In the genomic region with DNA sequence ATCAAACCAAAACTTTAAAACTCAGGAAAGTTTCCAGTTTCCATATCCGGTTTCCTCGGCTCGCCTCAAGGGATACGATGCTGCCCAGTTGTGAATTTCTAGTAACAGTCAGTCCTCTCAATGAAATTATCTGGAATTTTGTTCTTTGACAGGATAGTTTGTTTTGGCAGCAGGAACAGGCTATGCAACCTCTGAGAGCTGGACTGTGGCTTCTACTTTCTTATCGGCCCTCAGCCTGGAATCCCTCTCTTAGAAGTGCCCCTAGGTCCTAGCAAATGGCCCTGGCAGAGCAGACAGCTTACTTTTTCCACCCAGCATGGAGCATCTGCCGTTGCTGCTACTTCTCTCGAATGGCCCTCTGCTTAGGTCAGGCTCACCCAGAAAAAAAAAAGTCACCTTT, we compare ENCODE assay signal across 20 mouse cellular contexts.
DNase-seq lines count a peak whose midpoint lies in the region; ATAC-seq and TF ChIP-seq lines count a peak whose summit lies in the region.
"Had no signal": no experiment of that assay in that cellular context is flagged by ENCODE, and none has a peak within 500 bp of the region (broad histone marks: within the 10 kb centered on the region; RNA-seq: fewer than 3 reads in every experiment).

No protein-coding gene starts in this region.

- H3K36me3 ChIP-seq in heart, embryonic 10.5 days, result no peaks in the 10 kb centered on the region
- H3K36me3 ChIP-seq in heart, postnatal 0 days (replicated peaks; ENCODE audit: control insufficient read depth, insufficient read depth, low read length), result no peaks in the 10 kb centered on the region
- H3K36me3 ChIP-seq: embryonic facial prominence, embryonic 13.5 days; heart, embryonic 15.5 days; hindbrain, embryonic 15.5 days had no signal

- DNase-seq in heart, adult 8-10 months (ENCODE audit: low spot score), result peak; percentile 20
- DNase-seq in heart, embryonic 10.5 days (ENCODE audit: low spot score), result no peak
- DNase-seq in left cerebral cortex, adult 2 months (ENCODE audit: extremely low spot score in 1 of 2, low spot score in 2 of 2), result no peak
- no peak for DNase-seq in left cerebral cortex, postnatal 14 days (ENCODE audit: low spot score in 2 of 2)
- peak; percentile 24 for DNase-seq in heart, postnatal 0 days (ENCODE audit: low spot score)
- no peak for DNase-seq in yolk sac, embryonic 10.5 days (ENCODE audit: low spot score)
- DNase-seq: adrenal gland, postnatal 14 days; cerebellum, adult 11-12 months; cerebellum, adult 9-10 months; cerebellum, postnatal 25 days; gastrocnemius, adult 2 months; gastrocnemius, postnatal 25 days had no signal

- H3K27ac ChIP-seq in heart, embryonic 10.5 days, result no peak overlapping the region
- 0 out of 2 replicates have a peak overlapping the region, but pooled peaks have one; percentile 6 for H3K27ac ChIP-seq in left cerebral cortex, adult 2 months
- no peak overlapping the region for H3K27ac ChIP-seq in heart, postnatal 0 days (ENCODE audit: low read depth)
- H3K27ac ChIP-seq: embryonic facial prominence, embryonic 13.5 days; gastrocnemius, adult 2 months; heart, embryonic 15.5 days; hindbrain, embryonic 15.5 days had no signal

- intact Hi-C loops in left cerebral cortex, adult 2 months (cut with DNase I), result no loop called here
- intact Hi-C loops in left cerebral cortex, postnatal 14 days (cut with DNase I), result no loop called here

- no peak overlapping the region for H3K4me2 ChIP-seq in heart, postnatal 0 days (ENCODE audit: low read depth, low read length)
- H3K4me2 ChIP-seq: embryonic facial prominence, embryonic 13.5 days; heart, embryonic 15.5 days; hindbrain, embryonic 15.5 days had no signal

- H3K27me3 ChIP-seq in heart, embryonic 10.5 days (ENCODE audit: insufficient read depth, poor library complexity, severe bottlenecking), result no peaks in the 10 kb centered on the region
- no peaks in the 10 kb centered on the region for H3K27me3 ChIP-seq in heart, postnatal 0 days (ENCODE audit: control insufficient read depth, insufficient read depth, low read length)
- H3K27me3 ChIP-seq: CH12.LX; embryonic facial prominence, embryonic 13.5 days; heart, embryonic 15.5 days; hindbrain, embryonic 15.5 days had no signal

- no peak overlapping the region for H3K4me3 ChIP-seq in heart, embryonic 10.5 days
- H3K4me3 ChIP-seq in left cerebral cortex, adult 2 months, result no peak overlapping the region
- H3K4me3 ChIP-seq in heart, postnatal 0 days (ENCODE audit: low read depth, low read length), result no peak overlapping the region
- H3K4me3 ChIP-seq: embryonic facial prominence, embryonic 13.5 days; gastrocnemius, adult 2 months; heart, embryonic 15.5 days; hindbrain, embryonic 15.5 days had no signal

- no peak overlapping the region for H3K9ac ChIP-seq in heart, postnatal 0 days (replicated peaks; ENCODE audit: low read depth, low read length)
- H3K9ac ChIP-seq: embryonic facial prominence, embryonic 13.5 days; heart, embryonic 15.5 days; hindbrain, embryonic 15.5 days had no signal

- WGBS in heart, embryonic 10.5 days, result 50% methylated on average over 7 of the region's 7 CpGs
- 45% methylated on average over 7 of the region's 7 CpGs for WGBS in heart, postnatal 0 days

- H3K4me1 ChIP-seq in heart, embryonic 10.5 days, result peaks cover 7% of the 10 kb centered on the region; the same call in 1 of the 2 replicates
- H3K4me1 ChIP-seq in heart, postnatal 0 days (ENCODE audit: control insufficient read depth, insufficient read depth), result no peaks in the 10 kb centered on the region
- H3K4me1 ChIP-seq: heart, embryonic 15.5 days; hindbrain, embryonic 15.5 days had no signal

- TF ChIP-seq EP300 in heart, postnatal 0 days (IDR thresholded peaks at IDR 0.05; ENCODE audit: low read depth), result no peak

- no peak for TF ChIP-seq CTCF in left cerebral cortex, adult 2 months (IDR thresholded peaks at IDR 0.05)
- no peak for TF ChIP-seq CTCF in heart, postnatal 0 days (IDR thresholded peaks at IDR 0.05; ENCODE audit: low read depth)

- no peak for ATAC-seq in heart, postnatal 0 days (ENCODE audit: insufficient read depth, low read depth)
- ATAC-seq: activated CD4-positive, CD25-positive, alpha-beta regulatory T cell, adult 4 months; forebrain, embryonic 14.5 days; intestine, embryonic 16.5 days; Patski had no signal

- no peaks in the 10 kb centered on the region for H3K9me3 ChIP-seq in heart, embryonic 10.5 days
- H3K9me3 ChIP-seq in heart, postnatal 0 days (replicated peaks; ENCODE audit: control insufficient read depth, low read length), result no peaks in the 10 kb centered on the region
- H3K9me3 ChIP-seq: embryonic facial prominence, embryonic 13.5 days; heart, embryonic 15.5 days; hindbrain, embryonic 15.5 days had no signal

Comparison
In these comparisons a context has a peak if more than half of its experiments do, and no peak if none do; other contexts are left out.
1. DNase-seq: peak in heart, adult 8-10 months (single experiment) and heart, postnatal 0 days (single experiment); none in heart, embryonic 10.5 days (single experiment), left cerebral cortex, adult 2 months (0 of 2), left cerebral cortex, postnatal 14 days (0 of 2) and yolk sac, embryonic 10.5 days (single experiment).